In genomic region chr17:13546669-13547085, GRCm38 (mm10) we compare ENCODE assay signal across 16 mouse cellular contexts.
DNase-seq lines count a peak whose midpoint lies in the region; ATAC-seq and TF ChIP-seq lines count a peak whose summit lies in the region.
"Had no signal": no experiment of that assay in that cellular context is flagged by ENCODE, and none has a peak within 500 bp of the region (broad histone marks: within the 10 kb centered on the region; RNA-seq: fewer than 3 reads in every experiment).

No protein-coding gene starts in this region.

- DNase-seq in hindbrain, postnatal 0 days (ENCODE audit: low spot score): peak; percentile 4
- DNase-seq in layer of hippocampus, postnatal 10 days (ENCODE audit: low spot score in 2 of 2): peak; percentile 49 to 61
- DNase-seq in right cerebral cortex, postnatal 36 days (ENCODE audit: low spot score in 2 of 2): peak; percentile 60 to 69
- no peak for DNase-seq in urinary bladder, adult 2 months (ENCODE audit: low spot score)
- no peak for DNase-seq in adipocyte (ENCODE audit: low spot score)
- no peak for DNase-seq in hindbrain, embryonic 14.5 days (ENCODE audit: low spot score)
- DNase-seq: adrenal gland, postnatal 10 days; heart, postnatal 4 days; kidney, adult 18-20 months; spleen, adult 18-20 months had no signal

- no peak overlapping the region for H3K4me3 ChIP-seq in hindbrain, postnatal 0 days (ENCODE audit: low read length)
- H3K4me3 ChIP-seq in hindbrain, embryonic 16.5 days (ENCODE audit: low read length): no peak overlapping the region
- no peak overlapping the region for H3K4me3 ChIP-seq in forebrain, embryonic 15.5 days
- H3K4me3 ChIP-seq in hindbrain, embryonic 14.5 days (replicated peaks; ENCODE audit: low read length): no peak overlapping the region
- H3K4me3 ChIP-seq: limb, embryonic 12.5 days; lung, embryonic 15.5 days; midbrain, embryonic 15.5 days had no signal

- H3K36me3 ChIP-seq in hindbrain, postnatal 0 days (ENCODE audit: insufficient read depth, low read length): no peaks in the 10 kb centered on the region
- no peaks in the 10 kb centered on the region for H3K36me3 ChIP-seq in hindbrain, embryonic 16.5 days (ENCODE audit: control insufficient read depth, insufficient read depth, low read length)
- H3K36me3 ChIP-seq in forebrain, embryonic 15.5 days: no peaks in the 10 kb centered on the region
- H3K36me3 ChIP-seq in hindbrain, embryonic 14.5 days (replicated peaks; ENCODE audit: control insufficient read depth, insufficient read depth): no peaks in the 10 kb centered on the region
- H3K36me3 ChIP-seq: limb, embryonic 12.5 days; lung, embryonic 15.5 days; midbrain, embryonic 15.5 days had no signal

- H3K4me1 ChIP-seq in hindbrain, postnatal 0 days (ENCODE audit: insufficient read depth, low read length): no peaks in the 10 kb centered on the region
- no peaks in the 10 kb centered on the region for H3K4me1 ChIP-seq in hindbrain, embryonic 16.5 days (ENCODE audit: control insufficient read depth, insufficient read depth, low read depth, low read length)
- no peaks in the 10 kb centered on the region for H3K4me1 ChIP-seq in forebrain, embryonic 15.5 days
- no peaks in the 10 kb centered on the region for H3K4me1 ChIP-seq in hindbrain, embryonic 14.5 days (replicated peaks; ENCODE audit: control insufficient read depth, insufficient read depth, low read length)
- H3K4me1 ChIP-seq: lung, embryonic 15.5 days; midbrain, embryonic 15.5 days had no signal

- no peaks in the 10 kb centered on the region for H3K27me3 ChIP-seq in hindbrain, postnatal 0 days (ENCODE audit: insufficient read depth, low read length)
- H3K27me3 ChIP-seq in hindbrain, embryonic 16.5 days (replicated peaks; ENCODE audit: control insufficient read depth, insufficient read depth, low read length): no peaks in the 10 kb centered on the region
- H3K27me3 ChIP-seq in forebrain, embryonic 15.5 days: no peaks in the 10 kb centered on the region
- no peaks in the 10 kb centered on the region for H3K27me3 ChIP-seq in hindbrain, embryonic 14.5 days (ENCODE audit: control insufficient read depth, insufficient read depth, low read length)
- H3K27me3 ChIP-seq: limb, embryonic 12.5 days; lung, embryonic 15.5 days; midbrain, embryonic 15.5 days had no signal

- ATAC-seq in hindbrain, postnatal 0 days: no peak
- ATAC-seq in hindbrain, embryonic 16.5 days: no peak
- no peak for ATAC-seq in forebrain, embryonic 15.5 days (replicated peaks)
- no peak for ATAC-seq in hindbrain, embryonic 14.5 days (ENCODE audit: low FRiP score)
- ATAC-seq: CD4-positive, CD25-positive, alpha-beta regulatory T cell, adult 4 months; midbrain, embryonic 15.5 days had no signal

- H3K9ac ChIP-seq in hindbrain, postnatal 0 days (replicated peaks; ENCODE audit: low read length): no peak overlapping the region
- no peak overlapping the region for H3K9ac ChIP-seq in hindbrain, embryonic 16.5 days (ENCODE audit: low read depth, low read length)
- no peak overlapping the region for H3K9ac ChIP-seq in forebrain, embryonic 15.5 days (replicated peaks)
- H3K9ac ChIP-seq in hindbrain, embryonic 14.5 days: no peak overlapping the region
- H3K9ac ChIP-seq: limb, embryonic 12.5 days; lung, embryonic 15.5 days; midbrain, embryonic 15.5 days had no signal

- no peak overlapping the region for H3K27ac ChIP-seq in hindbrain, postnatal 0 days
- no peak overlapping the region for H3K27ac ChIP-seq in hindbrain, embryonic 16.5 days (ENCODE audit: low read depth, low read length)
- H3K27ac ChIP-seq in forebrain, embryonic 15.5 days (replicated peaks): peak overlapping the region; percentile 36
- H3K27ac ChIP-seq in hindbrain, embryonic 14.5 days: no peak overlapping the region
- H3K27ac ChIP-seq: limb, embryonic 12.5 days; lung, embryonic 15.5 days; midbrain, embryonic 15.5 days had no signal

- H3K9me3 ChIP-seq in hindbrain, postnatal 0 days (ENCODE audit: low read length): peaks cover 62% of the 10 kb centered on the region
- peaks cover 70% of the 10 kb centered on the region for H3K9me3 ChIP-seq in hindbrain, embryonic 16.5 days (ENCODE audit: control insufficient read depth, low read length)
- peaks cover 59% of the 10 kb centered on the region for H3K9me3 ChIP-seq in forebrain, embryonic 15.5 days
- peaks cover 88% of the 10 kb centered on the region for H3K9me3 ChIP-seq in hindbrain, embryonic 14.5 days (ENCODE audit: control insufficient read depth, low read length)

- WGBS in hindbrain, postnatal 0 days: 82% methylated on average over 7 of the region's 7 CpGs
- WGBS in hindbrain, embryonic 16.5 days: 82% methylated on average over 7 of the region's 7 CpGs
- WGBS in forebrain, embryonic 15.5 days: 75% methylated on average over 7 of the region's 7 CpGs
- WGBS in hindbrain, embryonic 14.5 days: 82% methylated on average over 7 of the region's 7 CpGs

- H3K4me2 ChIP-seq in hindbrain, postnatal 0 days (ENCODE audit: low read depth, low read length): no peak overlapping the region
- H3K4me2 ChIP-seq in hindbrain, embryonic 16.5 days (ENCODE audit: low read length): no peak overlapping the region
- no peak overlapping the region for H3K4me2 ChIP-seq in forebrain, embryonic 15.5 days (replicated peaks)
- H3K4me2 ChIP-seq in hindbrain, embryonic 14.5 days (replicated peaks): no peak overlapping the region
- H3K4me2 ChIP-seq: limb, embryonic 12.5 days; lung, embryonic 15.5 days; midbrain, embryonic 15.5 days had no signal

- no peak for TF ChIP-seq CTCF in hindbrain, postnatal 0 days (IDR thresholded peaks at IDR 0.05; ENCODE audit: low read depth)

Comparison
In these comparisons a context has a peak if more than half of its experiments do, and no peak if none do; other contexts are left out.
1. DNase-seq: peak in hindbrain, postnatal 0 days (single experiment), layer of hippocampus, postnatal 10 days (2 of 2) and right cerebral cortex, postnatal 36 days (2 of 2); none in urinary bladder, adult 2 months (single experiment), adipocyte (single experiment) and hindbrain, embryonic 14.5 days (single experiment).